Mouse (Mus musculus): ENCODE data around the gene Depp1. TPM values are rescaled to one million over a fixed set of nuclear protein-coding genes. Genes with fewer than 3 reads are reported as not detected.

Gene Depp1
- polyA plus RNA-seq, 1 experiment from 2014 or later = 11.0 TPM

Small RNA genes within 50 kb of the gene (microRNA-seq; reads per million reads assigned to microRNA genes)
- 0.74 reads per million for gene Mir7043

Other genes starting within 250 kb of the Depp1 start
- gene Alox5, start 189.4 kb upstream of the Depp1 start, polyA plus RNA-seq (2015; fragmentation: Nextera tagmentation; extraction: Ambion mirVana) = 0.50 and 0.54 TPM in 2 replicates
- gene Olfr211, start 161.5 kb upstream of the Depp1 start, polyA plus RNA-seq (2015; fragmentation: Nextera tagmentation; extraction: Ambion mirVana) = not detected in 2 replicates
- 0.10 TPM in 1 of 2 replicates, not detected in the other for gene Olfr212, start 144.1 kb upstream of the Depp1 start, polyA plus RNA-seq (2015; fragmentation: Nextera tagmentation; extraction: Ambion mirVana)
- gene Olfr213, start 112.2 kb upstream of the Depp1 start, polyA plus RNA-seq (2015; fragmentation: Nextera tagmentation; extraction: Ambion mirVana) = not detected in 2 replicates
- gene Gm5580, start 99.5 kb upstream of the Depp1 start, polyA plus RNA-seq (2015; fragmentation: Nextera tagmentation; extraction: Ambion mirVana) = 0.48 and 0.60 TPM in 2 replicates
- gene Olfr214, start 96.4 kb upstream of the Depp1 start, polyA plus RNA-seq (2015; fragmentation: Nextera tagmentation; extraction: Ambion mirVana) = not detected in 2 replicates
- gene Olfr215, start 66.4 kb upstream of the Depp1 start, polyA plus RNA-seq (2015; fragmentation: Nextera tagmentation; extraction: Ambion mirVana) = not detected in 2 replicates
- gene Zfp422, start 21.6 kb upstream of the Depp1 start, polyA plus RNA-seq (2015; fragmentation: Nextera tagmentation; extraction: Ambion mirVana) = 160 and 182 TPM in 2 replicates
- gene Rassf4, start 23.3 kb downstream of the Depp1 start, polyA plus RNA-seq (2015; fragmentation: Nextera tagmentation; extraction: Ambion mirVana) = 24.0 and 25.3 TPM in 2 replicates
- gene Tmem72, start 66.3 kb downstream of the Depp1 start, polyA plus RNA-seq (2015; fragmentation: Nextera tagmentation; extraction: Ambion mirVana) = 0.29 and 1.0 TPM in 2 replicates